Mouse (Mus musculus) lung, postnatal 0 days (tissue): ENCODE measurements around the gene Zfhx2. TPM values are rescaled to one million over a fixed set of nuclear protein-coding genes. Genes with fewer than 3 reads are reported as not detected.

Experiments
- ATAC-seq: fragments of 200-750 bp; cut with Nextera tagmentation; 2 replicates; pipeline ENCODE4 v1.8.0; 2017; ENCODE audit warnings: moderate library complexity
- DNase-seq: peaks from one replicate; pipeline ENCODE4 v3.0.0-alpha.2; 2016; ENCODE audit warnings: low spot score
- H3K27ac ChIP-seq: fragments of 300-500 bp; sonication (generic); 2 replicates; pipeline ENCODE4 v1.5.1; 2014; ENCODE audit warnings: antibody characterized with exemption, mild to moderate bottlenecking, low read length, mixed read lengths
- H3K27me3 ChIP-seq: fragments of 300-500 bp; sonication (generic); replicated peaks from 2 replicates; pipeline ENCODE4 v1.6.1; 2014; ENCODE audit warnings: low read length, mixed read lengths; ENCODE audit not compliant: insufficient read depth
- H3K36me3 ChIP-seq: fragments of 300-500 bp; sonication (generic); 2 replicates; pipeline ENCODE4 v1.6.1; 2014; ENCODE audit warnings: low read length, mixed read lengths; ENCODE audit not compliant: insufficient read depth
- H3K4me1 ChIP-seq: fragments of 300-500 bp; sonication (generic); 2 replicates; pipeline ENCODE4 v1.6.1; 2014; ENCODE audit warnings: antibody characterized with exemption, low read depth, low read length, mixed read lengths; ENCODE audit not compliant: insufficient read depth
- H3K4me2 ChIP-seq: fragments of 300-500 bp; sonication (generic); replicated peaks from 2 replicates; pipeline ENCODE4 v1.6.1; 2014; ENCODE audit warnings: low read depth, mild to moderate bottlenecking, low read length, moderate library complexity, mixed read lengths
- H3K4me3 ChIP-seq: fragments of 300-500 bp; sonication (generic); 2 replicates; pipeline ENCODE4 v1.5.1; 2014; ENCODE audit warnings: low read depth, low read length
- H3K9ac ChIP-seq: fragments of 300-500 bp; sonication (generic); replicated peaks from 2 replicates; pipeline ENCODE4 v1.6.1; 2014; ENCODE audit warnings: low read depth, mild to moderate bottlenecking
- H3K9me3 ChIP-seq: fragments of 300-500 bp; sonication (generic); 2 replicates; pipeline ENCODE4 v1.6.1; 2016; ENCODE audit warnings: low read length, mixed read lengths
- CTCF ChIP-seq: IDR thresholded peaks from 2 replicates; pipeline ENCODE4 v1.5.1; 2016; ENCODE audit warnings: antibody characterized with exemption, mild to moderate bottlenecking
- EP300 ChIP-seq: IDR thresholded peaks from 2 replicates; pipeline ENCODE4 v1.6.1; 2016; ENCODE audit warnings: antibody characterized with exemption, mild to moderate bottlenecking, control low read depth
- WGBS: fragments of 180-500 bp; shearing (Covaris S2); extraction: QIAGEN DNeasy Blood & Tissue Kit; methylation state at CpG from one replicate; pipeline ENCODE4 v1.1.7; 2014; 5-methylcytosine and 5-hydroxymethylcytosine counted together
- polyA plus RNA-seq: library from polyadenylated mRNA; unstranded; fragments of >200 nt; fragmentation: Nextera tagmentation; extraction: Ambion mirVana; gene quantifications from 2 replicates; pipeline ENCODE4 v1.2.1, GENCODE M21; 2015

The Zfhx2 gene
- polyA plus RNA-seq, 1 experiment from 2014 or later: 1.0 TPM

DNA sequence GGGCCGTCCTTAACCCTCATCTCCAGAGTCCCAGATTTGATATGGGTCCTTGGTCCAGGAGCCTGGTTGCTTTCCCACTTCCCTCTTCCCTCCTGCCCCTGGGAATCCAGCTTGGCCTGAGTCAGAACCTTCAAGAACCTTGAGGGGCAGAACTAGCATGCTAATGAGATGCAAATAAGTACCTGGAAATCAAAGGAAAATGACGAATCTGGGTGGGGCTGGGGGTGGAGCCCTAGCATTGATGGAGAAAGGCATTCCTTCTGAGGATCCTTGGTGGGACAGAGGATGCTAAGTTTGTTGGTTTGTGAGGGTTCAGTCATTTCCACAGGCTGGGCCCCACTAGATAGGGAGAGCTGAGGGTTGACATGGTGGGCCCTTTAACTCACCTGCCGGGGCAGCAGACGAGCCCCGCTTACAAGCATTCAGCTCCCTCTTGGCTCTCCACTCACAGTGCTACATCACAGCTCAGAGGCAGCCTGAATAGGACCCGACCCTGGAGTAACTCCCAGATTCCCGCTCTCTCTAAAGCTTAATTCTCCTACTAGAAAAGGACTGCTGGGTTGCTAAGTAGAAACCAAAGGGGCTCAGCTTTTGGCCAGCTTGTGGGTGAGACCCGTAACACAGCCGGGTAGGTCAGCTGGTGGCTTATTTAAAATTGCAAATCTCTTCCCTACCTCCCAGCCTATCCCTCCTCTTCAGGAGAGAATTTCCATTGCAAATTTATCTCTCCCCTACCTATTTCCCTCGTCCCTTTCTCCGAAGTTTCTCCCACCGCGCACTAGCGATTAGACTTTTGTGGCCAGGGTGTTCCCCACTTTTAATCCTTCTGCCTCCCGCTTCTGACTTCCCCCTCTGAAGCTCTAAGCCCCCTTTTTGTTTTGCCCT is 14.4 kb downstream of the Zfhx2 start:
- WGBS: 46% methylated on average over 15 of the region's 15 CpGs
- Histone ChIP-seq H3K4me1 (0 out of 2 replicates have a peak, but pooled peaks cover 6% of the 10 kb centered on the region), H3K36me3 (no peaks in the 10 kb centered on the region), H3K4me3 (no peak overlapping the region), H3K4me2 (no peak overlapping the region), H3K27ac (no peak overlapping the region), H3K9me3 (no peaks in the 10 kb centered on the region), H3K27me3 (no peaks in the 10 kb centered on the region), H3K9ac (no peak overlapping the region)
- DNase-seq (no peak), ATAC-seq (no peak)
- TF ChIP-seq CTCF: no peak

DNA sequence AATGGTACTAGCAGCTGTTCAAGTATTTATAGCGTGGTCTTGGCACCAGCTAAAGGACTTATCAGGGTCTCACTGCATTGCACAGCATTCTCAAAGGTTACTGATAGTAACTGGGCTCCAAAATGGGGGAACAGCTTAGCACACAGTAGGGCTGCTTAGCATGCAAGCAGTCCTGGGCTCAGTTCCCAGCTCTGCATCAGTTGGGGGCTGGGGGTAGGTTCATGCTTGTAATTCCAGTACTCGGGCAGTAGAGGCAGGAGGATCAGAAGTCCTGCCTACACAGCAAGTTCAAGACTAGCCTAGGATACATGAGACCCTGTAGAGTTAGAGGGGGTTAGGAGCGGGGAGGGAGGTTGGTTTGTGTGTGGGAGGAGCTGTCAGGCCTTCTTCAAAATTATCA is 15.2 kb downstream of the Zfhx2 start:
- Histone ChIP-seq H3K4me2 (no peak overlapping the region), H3K4me3 (no peak overlapping the region), H3K9ac (no peak overlapping the region), H3K27me3 (no peaks in the 10 kb centered on the region), H3K9me3 (no peaks in the 10 kb centered on the region), H3K36me3 (no peaks in the 10 kb centered on the region), H3K4me1 (0 out of 2 replicates have a peak, but pooled peaks cover 6% of the 10 kb centered on the region), H3K27ac (no peak overlapping the region)
- TF ChIP-seq EP300 (no peak), CTCF (no peak)
- ATAC-seq (no peak), DNase-seq (no peak)
- WGBS: 65% methylated on average over 3 of the region's 3 CpGs

DNA sequence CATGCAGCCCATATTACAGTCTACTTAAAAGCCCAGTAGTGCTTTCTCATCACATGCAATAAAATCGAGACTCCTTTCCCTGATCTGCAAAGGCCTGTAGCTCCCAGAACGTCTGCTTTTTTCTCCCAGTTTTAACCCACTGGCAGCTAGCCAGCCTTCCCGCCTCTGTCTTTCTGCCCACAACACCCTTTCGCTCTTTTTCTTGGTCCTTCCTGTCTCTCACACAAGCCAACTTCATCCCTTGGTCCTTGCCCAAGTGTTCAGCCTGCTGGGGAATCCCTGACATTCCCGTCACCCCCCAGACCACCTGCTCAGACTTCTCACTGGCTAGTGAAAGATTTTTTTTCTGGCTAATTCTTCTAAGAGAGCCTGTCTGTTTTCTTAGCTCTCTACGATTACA is 15.9 kb downstream of the Zfhx2 start:
- WGBS: 32% methylated on average over 6 of the region's 6 CpGs
- Histone ChIP-seq H3K27me3 (no peaks in the 10 kb centered on the region), H3K4me3 (no peak overlapping the region), H3K9ac (no peak overlapping the region), H3K36me3 (no peaks in the 10 kb centered on the region), H3K27ac (no peak overlapping the region), H3K9me3 (no peaks in the 10 kb centered on the region), H3K4me1 (0 out of 2 replicates have a peak, but pooled peaks cover 6% of the 10 kb centered on the region), H3K4me2 (no peak overlapping the region)
- ATAC-seq (no peak), DNase-seq (no peak)
- TF ChIP-seq EP300: no peak
- TF ChIP-seq CTCF: no peak

DNA sequence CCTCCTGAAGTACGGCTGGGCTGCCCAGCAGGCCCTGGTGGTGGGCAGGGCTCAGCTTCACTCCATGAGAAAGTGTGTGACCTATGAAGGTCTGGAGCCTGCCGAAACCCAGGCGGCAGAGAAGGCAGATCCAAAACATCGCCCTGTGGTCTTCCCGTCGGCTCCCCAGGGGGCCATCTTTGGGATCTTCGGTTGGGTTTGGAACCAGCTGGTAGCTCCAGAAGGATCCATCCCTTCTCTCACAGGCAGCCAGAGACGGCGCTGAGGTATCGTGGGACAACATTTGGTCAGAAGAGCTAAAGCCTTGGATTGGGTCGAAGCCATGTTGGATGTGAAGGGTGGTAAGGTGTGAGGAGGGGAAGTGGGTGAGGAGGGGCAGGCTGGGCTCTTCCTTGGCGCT is 17.7 kb downstream of the Zfhx2 start:
- Histone ChIP-seq H3K4me2 (no peak overlapping the region), H3K4me1 (0 out of 2 replicates have a peak, but pooled peaks cover 6% of the 10 kb centered on the region), H3K9ac (no peak overlapping the region), H3K9me3 (no peaks in the 10 kb centered on the region), H3K27ac (no peak overlapping the region), H3K36me3 (no peaks in the 10 kb centered on the region), H3K4me3 (no peak overlapping the region), H3K27me3 (no peaks in the 10 kb centered on the region)
- 96% methylated on average over 12 of the region's 12 CpGs for WGBS
- TF ChIP-seq EP300: no peak
- ATAC-seq: no peak
- no peak for DNase-seq

DNA sequence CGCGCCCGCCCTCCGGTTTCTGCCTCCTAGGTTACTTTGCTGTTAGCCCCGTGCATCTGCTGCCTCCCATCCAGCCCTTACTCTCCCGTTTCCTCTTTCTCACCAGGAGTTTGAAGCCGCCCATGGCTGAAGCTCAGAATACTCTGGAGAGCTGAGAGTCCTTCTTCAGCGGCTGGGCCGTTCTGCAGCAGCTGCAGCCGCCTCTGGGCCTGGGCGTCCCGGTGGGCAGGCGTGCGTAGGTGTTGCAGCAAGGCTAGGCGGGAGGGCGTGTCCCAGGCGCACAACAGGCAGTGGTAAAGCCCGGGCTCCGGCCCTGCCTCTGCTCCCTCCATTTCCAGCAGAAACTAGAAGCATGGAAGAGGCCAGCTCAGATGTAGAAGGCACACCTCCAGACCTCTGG is 20.4 kb downstream of the Zfhx2 start:
- H3K27me3 ChIP-seq: no peaks in the 10 kb centered on the region
- no peak overlapping the region for H3K4me2 ChIP-seq
- H3K4me3 ChIP-seq: no peak overlapping the region
- no peak overlapping the region for H3K27ac ChIP-seq
- DNase-seq: no peak
- TF ChIP-seq EP300 (no peak), CTCF (no peak)
- H3K9ac ChIP-seq: no peak overlapping the region
- 34% methylated on average over 19 of the region's 19 CpGs for WGBS
- no peaks in the 10 kb centered on the region for H3K36me3 ChIP-seq
- ATAC-seq: no peak
- H3K9me3 ChIP-seq: no peaks in the 10 kb centered on the region
- no peaks in the 10 kb centered on the region for H3K4me1 ChIP-seq

DNA sequence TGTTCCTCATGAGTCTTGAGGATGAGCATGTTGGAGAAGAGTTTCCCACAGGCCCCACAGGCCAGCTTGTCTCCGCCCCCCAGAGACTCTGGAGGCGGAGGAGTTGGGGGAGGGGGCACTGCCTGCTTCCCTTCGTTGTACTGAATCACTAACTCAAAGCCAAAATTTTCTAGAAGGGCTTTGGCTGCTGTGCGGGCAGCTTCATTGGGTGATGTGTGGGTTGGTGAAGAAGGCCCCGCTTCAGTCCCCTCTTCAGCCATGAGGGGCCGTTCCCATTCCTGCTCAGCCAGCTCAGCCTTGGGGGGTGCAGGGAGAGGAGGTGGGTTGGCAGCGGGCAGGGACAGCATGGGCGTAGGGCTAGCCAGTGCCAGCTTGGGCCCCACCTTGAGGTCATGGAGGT is 26.1 kb downstream of the Zfhx2 start:
- TF ChIP-seq EP300 (no peak), CTCF (no peak)
- Histone ChIP-seq H3K4me1 (no peaks in the 10 kb centered on the region), H3K9ac (no peak overlapping the region), H3K4me3 (no peak overlapping the region), H3K27me3 (no peaks in the 10 kb centered on the region), H3K36me3 (no peaks in the 10 kb centered on the region), H3K27ac (no peak overlapping the region), H3K9me3 (no peaks in the 10 kb centered on the region), H3K4me2 (no peak overlapping the region)
- WGBS: 87% methylated on average over 8 of the region's 8 CpGs
- ATAC-seq (no peak), DNase-seq (no peak)
